Mouse (Mus musculus): ENCODE measurements at regions not wholly inside any gene's neighbourhood (a gene's known extent, or its start where the extent isn't known, plus 50 kb on each side); places are given as distances from the start of the nearest gene placed in this dataset.

DNA sequence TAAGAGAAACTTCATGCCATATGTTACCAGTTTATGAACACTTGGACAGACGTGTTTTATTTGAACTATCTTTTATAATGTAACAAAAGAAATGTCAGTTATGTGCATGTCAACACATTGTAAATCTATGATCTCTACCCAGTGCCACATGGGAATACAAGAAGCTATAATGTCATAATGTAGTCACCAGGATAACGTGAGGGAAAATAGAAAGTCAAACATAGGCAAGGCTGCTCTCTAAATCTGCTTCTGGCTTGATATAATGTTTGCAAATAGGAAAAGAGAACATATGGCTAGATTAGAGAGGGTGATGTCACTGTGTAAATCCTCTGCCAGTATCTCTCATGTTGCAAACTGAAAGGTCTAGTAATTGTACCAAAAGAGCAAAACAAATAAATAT, 408.1 kb upstream of the Adamts5 start:
- ATAC-seq: no peak
- Histone ChIP-seq H3K4me1 (ENCODE audit: control insufficient read depth, insufficient read depth, low read length) (no peaks in the 10 kb centered on the region), H3K4me3 (ENCODE audit: low read length) (no peak overlapping the region), H3K9ac (ENCODE audit: low read depth, low read length) (no peak overlapping the region), H3K27ac (ENCODE audit: low read length) (no peak overlapping the region), H3K9me3 (ENCODE audit: control insufficient read depth, low read length) (no peaks in the 10 kb centered on the region), H3K4me2 (ENCODE audit: low read depth, low read length) (no peak overlapping the region), H3K36me3 (ENCODE audit: control insufficient read depth, insufficient read depth, low read length) (no peaks in the 10 kb centered on the region), H3K27me3 (replicated peaks; ENCODE audit: control insufficient read depth, insufficient read depth, low read length) (no peaks in the 10 kb centered on the region)
- 55% methylated on average over 2 of the region's 2 CpGs for WGBS

DNA sequence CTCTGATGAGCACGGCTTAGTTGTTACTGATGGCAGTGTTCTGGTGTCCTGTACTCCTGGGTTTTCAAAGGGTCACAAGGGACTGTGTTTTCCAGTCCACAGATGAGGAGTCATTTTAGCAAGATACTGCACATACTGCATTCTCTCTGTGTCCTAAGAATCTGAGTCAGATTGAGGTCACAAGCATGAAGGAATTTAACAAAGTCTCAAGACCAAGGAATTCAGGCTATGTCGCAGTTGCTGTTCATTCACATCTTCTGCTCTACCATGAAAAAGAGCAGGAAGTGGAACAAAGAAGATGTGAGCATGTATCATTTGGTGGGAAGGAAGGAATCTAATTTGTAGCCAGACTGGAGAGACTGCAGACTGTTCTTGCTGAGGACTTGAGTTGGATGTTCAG, 402.2 kb upstream of the Adamts5 start:
- Histone ChIP-seq H3K27ac (ENCODE audit: low read length) (no peak overlapping the region), H3K4me2 (ENCODE audit: low read depth, low read length) (no peak overlapping the region), H3K4me1 (ENCODE audit: control insufficient read depth, insufficient read depth, low read length) (no peaks in the 10 kb centered on the region), H3K9me3 (ENCODE audit: control insufficient read depth, low read length) (no peaks in the 10 kb centered on the region), H3K4me3 (ENCODE audit: low read length) (no peak overlapping the region), H3K36me3 (ENCODE audit: control insufficient read depth, insufficient read depth, low read length) (no peaks in the 10 kb centered on the region), H3K9ac (ENCODE audit: low read depth, low read length) (no peak overlapping the region), H3K27me3 (replicated peaks; ENCODE audit: control insufficient read depth, insufficient read depth, low read length) (no peaks in the 10 kb centered on the region)
- WGBS: 93% methylated on average over 2 of the region's 2 CpGs
- no peak for ATAC-seq

DNA sequence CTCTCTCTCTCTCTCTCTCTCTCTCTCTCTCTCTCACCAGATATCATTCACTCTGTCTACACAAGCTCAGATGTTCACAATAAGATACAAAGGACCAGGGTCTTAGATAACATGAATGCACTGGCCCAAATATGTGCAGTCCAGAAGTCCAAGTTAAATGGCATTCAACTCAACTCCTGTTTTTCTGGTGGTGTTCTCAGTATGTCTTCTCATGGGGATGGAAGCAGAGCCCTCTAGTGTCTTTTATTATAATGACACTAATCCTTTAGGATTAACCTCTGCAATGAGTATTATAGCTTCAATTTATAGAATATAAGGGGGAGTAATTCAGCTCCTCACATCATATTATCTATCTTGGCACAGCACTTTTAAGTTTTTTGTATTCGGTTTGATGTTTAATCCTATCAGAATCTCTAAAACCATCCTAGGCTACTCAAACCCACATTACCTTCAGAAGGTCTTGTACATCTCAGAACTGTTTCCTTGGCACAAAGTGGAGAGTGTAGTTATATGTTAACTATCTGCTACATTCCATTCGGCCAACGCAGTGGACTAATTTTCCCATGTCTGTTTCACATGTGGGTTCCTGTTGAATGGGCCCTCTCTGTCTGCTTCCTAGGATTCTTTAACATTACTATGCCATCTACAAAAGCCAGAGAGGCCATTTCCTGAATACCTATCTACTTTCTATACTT, 401.0 kb upstream of the Adamts5 start:
- Histone ChIP-seq H3K9me3 (ENCODE audit: control insufficient read depth, low read length) (no peaks in the 10 kb centered on the region), H3K4me1 (ENCODE audit: control insufficient read depth, insufficient read depth, low read length) (no peaks in the 10 kb centered on the region), H3K9ac (ENCODE audit: low read depth, low read length) (no peak overlapping the region), H3K36me3 (ENCODE audit: control insufficient read depth, insufficient read depth, low read length) (no peaks in the 10 kb centered on the region), H3K27me3 (replicated peaks; ENCODE audit: control insufficient read depth, insufficient read depth, low read length) (no peaks in the 10 kb centered on the region), H3K27ac (ENCODE audit: low read length) (no peak overlapping the region), H3K4me3 (ENCODE audit: low read length) (no peak overlapping the region), H3K4me2 (ENCODE audit: low read depth, low read length) (no peak overlapping the region)
- 62% methylated on average over 3 of the region's 3 CpGs for WGBS
- ATAC-seq: no peak

DNA sequence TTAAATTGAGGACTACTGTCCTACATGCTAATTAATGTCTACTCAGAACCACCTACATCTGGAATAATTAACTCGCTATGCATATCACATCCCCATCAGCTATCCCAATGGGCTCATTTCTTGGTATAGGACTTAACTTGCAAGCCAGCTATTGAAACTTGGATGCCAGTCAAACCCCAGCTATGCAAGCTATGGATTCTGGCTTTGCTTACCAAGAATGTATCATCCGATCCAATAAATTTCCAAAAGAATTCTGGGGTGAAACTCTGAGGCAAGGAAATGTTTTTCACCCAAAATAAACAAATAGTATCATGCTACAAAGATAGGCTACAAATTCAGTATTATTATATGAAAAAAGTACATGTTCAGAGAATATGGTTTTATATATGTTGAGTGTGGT, 392.8 kb upstream of the Adamts5 start:
- no peak overlapping the region for H3K27ac ChIP-seq (ENCODE audit: low read length)
- H3K36me3 ChIP-seq (ENCODE audit: control insufficient read depth, insufficient read depth, low read length): no peaks in the 10 kb centered on the region
- 90% methylated on average over 2 of the region's 2 CpGs for WGBS

DNA sequence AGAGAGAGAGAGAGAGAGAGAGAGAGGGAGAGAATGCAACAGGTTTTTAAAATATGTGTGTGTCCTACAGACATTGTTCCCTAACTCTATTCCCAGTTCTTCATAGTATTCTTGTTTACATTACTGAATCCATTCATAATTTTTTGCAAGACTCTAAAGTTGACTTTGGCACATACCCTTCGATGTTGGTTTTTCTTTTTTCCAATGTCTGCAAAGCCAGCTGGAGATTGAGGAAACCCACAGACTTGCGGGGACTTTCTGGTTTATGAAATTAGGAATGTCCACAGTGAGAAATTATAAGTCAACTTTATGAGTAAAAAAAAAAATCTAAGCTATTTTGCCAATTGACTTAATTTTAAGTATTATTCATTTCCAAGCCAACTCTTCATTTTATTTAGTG, 379.7 kb upstream of the Adamts5 start:
- no peak for ATAC-seq
- no peak overlapping the region for H3K9ac ChIP-seq (ENCODE audit: low read depth, low read length)
- no peaks in the 10 kb centered on the region for H3K4me1 ChIP-seq (ENCODE audit: control insufficient read depth, insufficient read depth, low read length)
- no peak overlapping the region for H3K4me2 ChIP-seq (ENCODE audit: low read depth, low read length)
- H3K36me3 ChIP-seq (ENCODE audit: control insufficient read depth, insufficient read depth, low read length): no peaks in the 10 kb centered on the region
- H3K9me3 ChIP-seq (ENCODE audit: control insufficient read depth, low read length): no peaks in the 10 kb centered on the region
- no peak overlapping the region for H3K4me3 ChIP-seq (ENCODE audit: low read length)
- WGBS: 88% methylated on average over 2 of the region's 2 CpGs
- no peak overlapping the region for H3K27ac ChIP-seq (ENCODE audit: low read length)
- no peaks in the 10 kb centered on the region for H3K27me3 ChIP-seq (replicated peaks; ENCODE audit: control insufficient read depth, insufficient read depth, low read length)

More for the DNA sequence above, 392.8 kb upstream of the Adamts5 start:
- no peaks in the 10 kb centered on the region for H3K27me3 ChIP-seq (replicated peaks; ENCODE audit: control insufficient read depth, insufficient read depth, low read length)
- H3K9ac ChIP-seq (ENCODE audit: low read depth, low read length): no peak overlapping the region
- no peak overlapping the region for H3K4me2 ChIP-seq (ENCODE audit: low read depth, low read length)
- ATAC-seq: no peak
- H3K9me3 ChIP-seq (ENCODE audit: control insufficient read depth, low read length): no peaks in the 10 kb centered on the region
- H3K4me3 ChIP-seq (ENCODE audit: low read length): no peak overlapping the region
- H3K4me1 ChIP-seq (ENCODE audit: control insufficient read depth, insufficient read depth, low read length): no peaks in the 10 kb centered on the region

DNA sequence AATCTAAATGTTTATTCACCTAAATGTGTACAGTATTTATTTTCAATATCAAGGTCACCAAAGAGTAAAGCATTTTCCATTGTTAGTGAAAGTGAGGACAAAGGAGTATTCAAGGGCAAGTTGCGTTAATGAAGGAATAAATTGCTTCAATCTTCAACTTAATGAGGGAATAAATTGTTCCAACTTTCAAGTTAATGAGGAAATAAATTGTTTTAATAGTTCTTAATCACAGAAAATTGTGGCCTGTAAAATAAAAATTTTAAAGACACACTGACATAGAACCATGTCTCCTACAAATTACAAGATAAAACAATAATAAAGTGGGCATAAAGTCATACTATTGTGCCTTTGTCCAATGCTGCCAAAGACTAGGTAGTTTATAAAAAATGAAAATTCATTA, 375.4 kb upstream of the Adamts5 start:
- Histone ChIP-seq H3K9ac (ENCODE audit: low read depth, low read length) (no peak overlapping the region), H3K4me2 (ENCODE audit: low read depth, low read length) (no peak overlapping the region), H3K27ac (ENCODE audit: low read length) (no peak overlapping the region), H3K27me3 (replicated peaks; ENCODE audit: control insufficient read depth, insufficient read depth, low read length) (no peaks in the 10 kb centered on the region), H3K4me3 (ENCODE audit: low read length) (no peak overlapping the region), H3K9me3 (ENCODE audit: control insufficient read depth, low read length) (no peaks in the 10 kb centered on the region), H3K36me3 (ENCODE audit: control insufficient read depth, insufficient read depth, low read length) (no peaks in the 10 kb centered on the region), H3K4me1 (ENCODE audit: control insufficient read depth, insufficient read depth, low read length) (no peaks in the 10 kb centered on the region)
- no peak for ATAC-seq
- WGBS: 88% methylated on average over 1 of the region's 1 CpGs

DNA sequence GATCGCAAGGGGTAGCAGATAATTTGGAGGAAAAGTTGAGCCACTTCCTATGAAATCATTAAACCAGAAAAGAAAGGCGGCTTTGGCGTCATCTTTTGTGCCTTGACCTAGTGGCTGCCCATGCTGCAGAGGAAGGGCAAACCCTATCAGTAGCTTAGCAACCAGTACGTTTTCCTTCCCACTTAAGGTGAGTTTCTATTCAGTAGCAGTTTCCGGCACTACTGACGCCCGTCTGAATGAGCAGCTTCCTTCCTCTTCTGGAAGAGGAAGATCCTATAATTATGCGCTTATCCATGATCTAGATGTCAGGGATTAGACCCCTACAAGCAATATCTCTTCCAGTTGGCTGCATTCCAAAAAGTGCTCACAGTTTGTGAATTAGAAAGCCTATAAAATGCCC, 360.0 kb upstream of the Adamts5 start:
- Histone ChIP-seq H3K36me3 (ENCODE audit: control insufficient read depth, insufficient read depth, low read length) (no peaks in the 10 kb centered on the region), H3K9ac (ENCODE audit: low read depth, low read length) (no peak overlapping the region), H3K27me3 (replicated peaks; ENCODE audit: control insufficient read depth, insufficient read depth, low read length) (no peaks in the 10 kb centered on the region), H3K27ac (ENCODE audit: low read length) (no peak overlapping the region), H3K4me2 (ENCODE audit: low read depth, low read length) (no peak overlapping the region), H3K4me3 (ENCODE audit: low read length) (no peak overlapping the region), H3K9me3 (ENCODE audit: control insufficient read depth, low read length) (no peaks in the 10 kb centered on the region), H3K4me1 (ENCODE audit: control insufficient read depth, insufficient read depth, low read length) (no peaks in the 10 kb centered on the region)
- 62% methylated on average over 8 of the region's 8 CpGs for WGBS
- 0 out of 2 replicates have a peak, but pooled peaks have one; percentile 46 for ATAC-seq

DNA sequence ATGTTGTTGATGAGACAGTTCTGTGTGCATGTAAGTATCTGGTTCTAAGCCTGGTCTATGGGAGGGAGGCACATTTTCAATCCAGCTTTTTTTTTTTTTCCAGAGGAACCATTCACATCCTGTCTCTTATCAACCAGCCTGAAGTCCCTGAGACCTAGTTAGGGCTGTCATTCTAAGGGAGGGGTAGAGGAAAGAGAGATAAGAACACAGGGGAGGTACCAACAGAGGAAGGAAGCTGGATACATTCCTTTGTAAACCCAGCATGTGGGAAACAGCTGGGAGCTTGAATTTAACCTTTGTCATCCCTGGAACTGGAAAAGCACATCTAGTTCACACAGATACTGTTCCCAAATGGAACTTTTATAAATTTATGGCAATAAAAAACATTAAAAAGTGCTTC, 351.0 kb upstream of the Adamts5 start:
- Histone ChIP-seq H3K9ac (ENCODE audit: low read depth, low read length) (no peak overlapping the region), H3K36me3 (ENCODE audit: control insufficient read depth, insufficient read depth, low read length) (no peaks in the 10 kb centered on the region), H3K27ac (ENCODE audit: low read length) (no peak overlapping the region), H3K27me3 (replicated peaks; ENCODE audit: control insufficient read depth, insufficient read depth, low read length) (no peaks in the 10 kb centered on the region), H3K9me3 (ENCODE audit: control insufficient read depth, low read length) (no peaks in the 10 kb centered on the region), H3K4me3 (ENCODE audit: low read length) (no peak overlapping the region), H3K4me2 (ENCODE audit: low read depth, low read length) (no peak overlapping the region), H3K4me1 (ENCODE audit: control insufficient read depth, insufficient read depth, low read length) (no peaks in the 10 kb centered on the region)
- ATAC-seq: no peak

DNA sequence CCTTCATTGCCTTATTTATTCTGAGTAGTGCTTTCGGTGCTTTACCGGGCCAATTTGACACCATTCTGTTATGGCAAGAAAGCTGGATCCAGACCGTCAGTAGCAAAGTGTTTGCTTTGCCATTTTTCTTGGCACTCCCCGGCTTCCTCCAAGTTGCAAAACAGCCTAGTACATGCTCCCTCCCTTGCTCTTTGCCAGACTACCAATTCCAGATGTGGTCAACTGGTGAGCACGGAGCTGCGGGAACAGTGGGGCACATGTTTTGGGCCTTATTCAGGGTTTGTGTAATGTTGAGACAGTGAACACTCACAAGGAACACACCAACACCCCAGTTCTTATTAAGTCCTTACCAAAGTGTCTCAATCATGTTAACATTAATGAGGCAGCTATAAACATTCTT, 348.4 kb upstream of the Adamts5 start:
- Histone ChIP-seq H3K4me3 (ENCODE audit: low read length) (no peak overlapping the region), H3K9ac (ENCODE audit: low read depth, low read length) (no peak overlapping the region), H3K4me2 (ENCODE audit: low read depth, low read length) (no peak overlapping the region), H3K9me3 (ENCODE audit: control insufficient read depth, low read length) (no peaks in the 10 kb centered on the region), H3K27me3 (replicated peaks; ENCODE audit: control insufficient read depth, insufficient read depth, low read length) (no peaks in the 10 kb centered on the region), H3K27ac (ENCODE audit: low read length) (no peak overlapping the region), H3K36me3 (ENCODE audit: control insufficient read depth, insufficient read depth, low read length) (no peaks in the 10 kb centered on the region), H3K4me1 (ENCODE audit: control insufficient read depth, insufficient read depth, low read length) (no peaks in the 10 kb centered on the region)
- 88% methylated on average over 6 of the region's 6 CpGs for WGBS
- no peak for ATAC-seq

DNA sequence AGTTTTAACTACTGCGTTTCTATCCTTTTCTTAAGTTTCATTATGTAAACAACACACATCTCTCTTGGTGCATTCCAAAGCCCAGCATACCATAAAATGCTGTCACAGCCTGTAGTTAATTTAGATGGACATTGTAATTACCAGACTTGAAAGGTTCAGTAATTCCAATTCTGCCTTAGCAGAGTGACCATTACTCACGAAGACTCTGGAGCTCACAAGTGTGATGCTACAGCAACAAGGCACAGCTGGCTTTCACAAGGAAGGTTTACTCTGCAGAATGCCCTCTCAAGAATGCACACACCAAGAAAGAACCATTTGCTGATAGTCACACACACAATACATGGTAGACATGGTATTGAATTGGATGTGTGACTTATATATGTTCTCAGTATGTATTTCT, 342.6 kb upstream of the Adamts5 start:
- no peak for ATAC-seq
- Histone ChIP-seq H3K4me1 (ENCODE audit: control insufficient read depth, insufficient read depth, low read length) (no peaks in the 10 kb centered on the region), H3K9ac (ENCODE audit: low read depth, low read length) (no peak overlapping the region), H3K4me3 (ENCODE audit: low read length) (no peak overlapping the region), H3K4me2 (ENCODE audit: low read depth, low read length) (no peak overlapping the region), H3K27ac (ENCODE audit: low read length) (no peak overlapping the region), H3K9me3 (ENCODE audit: control insufficient read depth, low read length) (no peaks in the 10 kb centered on the region), H3K27me3 (replicated peaks; ENCODE audit: control insufficient read depth, insufficient read depth, low read length) (no peaks in the 10 kb centered on the region), H3K36me3 (ENCODE audit: control insufficient read depth, insufficient read depth, low read length) (no peaks in the 10 kb centered on the region)
- WGBS: 40% methylated on average over 2 of the region's 2 CpGs
